ENCODE assay signal across 9 mouse cellular contexts in genomic region chr11:117338503-117338902, GRCm38 (mm10).
A peak's percentile ranks its signal among the peaks of the same experiment; 100 is the strongest.
DNase-seq lines count a peak whose midpoint lies in the region.
"Had no signal": no experiment of that assay in that cellular context is flagged by ENCODE, and none has a peak within 500 bp of the region (broad histone marks: within the 10 kb centered on the region; RNA-seq: fewer than 3 reads in every experiment).

No protein-coding gene starts in this region.

- H3K9me3 ChIP-seq in heart, embryonic 10.5 days = no peaks in the 10 kb centered on the region

- peaks cover 16% of the 10 kb centered on the region; the same call in 1 of the 2 replicates for H3K36me3 ChIP-seq in heart, embryonic 10.5 days

- H3K4me3 ChIP-seq in heart, embryonic 10.5 days = no peak overlapping the region

- H3K27ac ChIP-seq in heart, embryonic 10.5 days = peak overlapping the region; percentile 45; the same call in 1 of the 2 replicates

- H3K27me3 ChIP-seq in heart, embryonic 10.5 days (ENCODE audit: insufficient read depth, poor library complexity, severe bottlenecking) = no peaks in the 10 kb centered on the region
- H3K27me3 ChIP-seq: Patski had no signal

- peaks cover 97% of the 10 kb centered on the region for H3K4me1 ChIP-seq in heart, embryonic 10.5 days

- intact Hi-C loops in heart, postnatal 36 days (cut with DNase I) = no loop called here
- intact Hi-C loops in left cerebral cortex, postnatal 25 days (cut with DNase I) = no loop called here

- WGBS in heart, embryonic 10.5 days = 43% methylated on average over 8 of the region's 8 CpGs

- DNase-seq in heart, embryonic 10.5 days (ENCODE audit: low spot score) = no peak
- DNase-seq in heart, postnatal 36 days = no peak
- peak; percentile 55 for DNase-seq in adrenal gland, postnatal 25 days
- peak; percentile 54 for DNase-seq in kidney, adult 9 months
- DNase-seq in lung, postnatal 36 days = peak; percentile 85
- no peak for DNase-seq in thymus, adult 18-20 months
- no peak for DNase-seq in spleen, adult 18-20 months
- no peak for DNase-seq in left cerebral cortex, postnatal 25 days (ENCODE audit: low spot score in 2 of 2)

Comparison
In these comparisons a context has a peak if more than half of its experiments do, and no peak if none do; other contexts are left out.
1. DNase-seq: peak in adrenal gland, postnatal 25 days (single experiment), kidney, adult 9 months (single experiment) and lung, postnatal 36 days (single experiment); none in heart, embryonic 10.5 days (single experiment), heart, postnatal 36 days (0 of 2), thymus, adult 18-20 months (0 of 2), spleen, adult 18-20 months (0 of 2) and left cerebral cortex, postnatal 25 days (0 of 2).